Mouse (Mus musculus) MEL (cell line): ENCODE results near the gene Rhobtb1.

Source experiments
- CTCF ChIP-seq, 3 experiments: IDR thresholded peaks in 2 of 3; conservative IDR thresholded peaks in 1 of 3; 2 replicates each; pipeline ENCODE4 v1.5.1; 2011 to 2012; ENCODE audit warnings: low read length in 3 of 3, low read depth in 2 of 3, mild to moderate bottlenecking in 2 of 3, improper control_type of control experiment in 1 of 3, inconsistent platforms in 1 of 3, mixed read lengths in 1 of 3, moderate library complexity in 1 of 3; ENCODE audit not compliant: control insufficient read depth in 1 of 3, insufficient read depth in 1 of 3, poor library complexity in 1 of 3, severe bottlenecking in 1 of 3
- E2F4 ChIP-seq: IDR thresholded peaks from 2 replicates; pipeline ENCODE4 v1.6.1; 2011; ENCODE audit warnings: low read depth, low read length, improper control_type of control experiment, borderline replicate concordance
- KAT2A ChIP-seq: conservative IDR thresholded peaks from 2 replicates; pipeline ENCODE4 v1.6.1; 2012; ENCODE audit warnings: low read depth, low read length, improper control_type of control experiment, inconsistent platforms

GRCm38 (mm10) chr10:69211560-69211959 lies 60.3 kb downstream of the Rhobtb1 start:
- TF ChIP-seq E2F4: no peak
- TF ChIP-seq CTCF (IDR thresholded peaks at IDR 0.05 in 2 of 3, conservative IDR thresholded peaks at IDR 0.05 in 1 of 3; ENCODE audit: control insufficient read depth in 1 of 3, insufficient read depth in 1 of 3, low read depth in 2 of 3, low read length in 3 of 3, poor library complexity in 1 of 3, severe bottlenecking in 1 of 3): no peak
- TF ChIP-seq KAT2A: no peak
